Mouse (Mus musculus): ENCODE data around the gene Fyb2. TPM values are rescaled to one million over a fixed set of nuclear protein-coding genes. Genes with fewer than 3 reads are reported as not detected.
"Not testable (repeated sequence)": the region's sequence is repeated elsewhere in the genome, so short reads cannot be mapped to it uniquely, and the experiment has no call there.

Gene Fyb2
- total and polyA plus RNA-seq, 2 experiments from 2014 or later = 0.31 to 0.48 TPM

DNA sequence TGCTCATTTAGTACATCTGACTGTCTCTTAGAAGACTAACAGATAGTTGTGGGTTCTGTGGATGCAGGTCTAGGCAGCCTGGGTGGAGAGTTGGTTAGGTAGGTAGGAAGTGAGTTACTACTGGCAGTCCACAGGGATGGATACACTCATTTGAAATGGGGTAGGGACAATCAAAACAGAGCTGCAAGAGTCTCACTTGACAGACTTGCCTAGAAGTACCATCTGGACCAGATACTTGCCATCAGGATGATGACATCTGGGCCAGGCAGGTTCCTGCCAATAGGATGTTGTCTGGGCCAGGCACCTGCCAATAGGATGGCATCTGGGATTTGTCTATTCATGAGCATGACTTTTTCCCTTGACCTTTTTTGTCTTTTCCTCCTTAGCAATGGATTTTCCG lies 88.5 kb downstream of the Fyb2 start:
- Histone ChIP-seq H3K36me3 (ENCODE audit: insufficient read depth) (no peaks in the 10 kb centered on the region), H3K4me3 (ENCODE audit: low read depth, low read length) (no peak overlapping the region), H3K4me2 (ENCODE audit: low read depth) (no peak overlapping the region), H3K9ac (no peak overlapping the region), H3K27me3 (ENCODE audit: insufficient read depth, low read length) (no peaks in the 10 kb centered on the region), H3K4me1 (ENCODE audit: insufficient read depth) (no peaks in the 10 kb centered on the region), H3K27ac (ENCODE audit: low read depth, low read length) (0 out of 2 replicates have a peak overlapping the region, but pooled peaks have one; percentile 23), H3K9me3 (ENCODE audit: low read length) (no peaks in the 10 kb centered on the region)
- WGBS = 79% methylated on average over 1 of the region's 1 CpGs
- DNase-seq = peak; percentile 57
- no peak for TF ChIP-seq CTCF (IDR thresholded peaks at IDR 0.05; ENCODE audit: low read depth)
- ATAC-seq = peak; percentile 51; the same call in 1 of the 2 replicates

DNA sequence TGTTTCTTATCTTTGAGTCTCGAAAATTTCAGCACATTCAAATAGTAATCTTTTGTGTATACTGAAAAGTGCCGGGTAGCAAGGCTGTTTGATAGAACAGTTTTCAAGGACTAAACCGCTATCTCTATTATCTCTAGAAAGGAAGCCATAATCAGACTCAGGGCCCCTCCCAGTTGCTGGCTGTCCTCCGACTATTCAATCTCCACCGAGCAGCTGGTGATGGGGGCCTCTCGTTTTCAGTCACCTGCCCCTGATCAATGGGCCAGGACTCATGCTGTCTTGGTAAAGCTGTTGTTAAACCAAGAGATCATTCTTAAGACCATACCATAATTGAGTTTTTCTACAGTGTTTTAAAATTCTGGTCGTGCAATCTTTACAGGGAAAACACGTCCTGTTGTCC lies 90.9 kb downstream of the Fyb2 start:
- H3K9ac ChIP-seq = no peak overlapping the region
- no peak overlapping the region for H3K4me2 ChIP-seq (ENCODE audit: low read depth)
- WGBS = 57% methylated on average over 8 of the region's 8 CpGs
- no peak for ATAC-seq
- no peaks in the 10 kb centered on the region for H3K36me3 ChIP-seq (ENCODE audit: insufficient read depth)
- 0 out of 2 replicates have a peak, but pooled peaks cover 4% of the 10 kb centered on the region for H3K9me3 ChIP-seq (ENCODE audit: low read length)
- H3K27ac ChIP-seq (ENCODE audit: low read depth, low read length) = no peak overlapping the region
- H3K27me3 ChIP-seq (ENCODE audit: insufficient read depth, low read length) = no peaks in the 10 kb centered on the region
- no peak for DNase-seq
- no peaks in the 10 kb centered on the region for H3K4me1 ChIP-seq (ENCODE audit: insufficient read depth)
- TF ChIP-seq CTCF (IDR thresholded peaks at IDR 0.05; ENCODE audit: low read depth) = no peak
- no peak overlapping the region for H3K4me3 ChIP-seq (ENCODE audit: low read depth, low read length)

DNA sequence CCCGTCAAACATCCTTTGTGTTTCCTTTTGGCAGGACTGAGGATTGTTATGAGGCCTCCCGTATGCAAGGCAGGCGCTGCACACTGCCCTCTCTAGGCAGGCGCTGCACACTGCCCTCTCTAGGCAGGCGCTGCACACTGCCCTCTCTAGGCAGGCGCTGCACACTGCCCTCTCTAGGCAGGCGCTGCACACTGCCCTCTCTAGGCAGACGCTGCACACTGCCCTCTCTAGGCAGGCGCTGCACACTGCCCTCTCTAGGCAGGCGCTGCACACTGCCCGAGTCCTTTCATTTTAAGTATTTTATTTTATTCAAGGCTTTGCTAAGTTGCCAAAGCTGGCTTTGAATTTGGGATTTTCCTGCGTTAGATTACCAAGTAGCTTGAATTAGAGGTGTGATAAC lies 91.4 kb downstream of the Fyb2 start:
- not testable (repeated sequence) for H3K27ac ChIP-seq (ENCODE audit: low read depth, low read length); H3K27me3 ChIP-seq (ENCODE audit: insufficient read depth, low read length); H3K4me1 ChIP-seq (ENCODE audit: insufficient read depth); H3K9ac ChIP-seq; H3K4me2 ChIP-seq (ENCODE audit: low read depth); H3K4me3 ChIP-seq (ENCODE audit: low read depth, low read length); ATAC-seq; DNase-seq; H3K36me3 ChIP-seq (ENCODE audit: insufficient read depth); H3K9me3 ChIP-seq (ENCODE audit: low read length)
- WGBS = 89% methylated on average over 12 of the region's 12 CpGs
- peak; percentile 60 for TF ChIP-seq CTCF (IDR thresholded peaks at IDR 0.05; ENCODE audit: low read depth)

DNA sequence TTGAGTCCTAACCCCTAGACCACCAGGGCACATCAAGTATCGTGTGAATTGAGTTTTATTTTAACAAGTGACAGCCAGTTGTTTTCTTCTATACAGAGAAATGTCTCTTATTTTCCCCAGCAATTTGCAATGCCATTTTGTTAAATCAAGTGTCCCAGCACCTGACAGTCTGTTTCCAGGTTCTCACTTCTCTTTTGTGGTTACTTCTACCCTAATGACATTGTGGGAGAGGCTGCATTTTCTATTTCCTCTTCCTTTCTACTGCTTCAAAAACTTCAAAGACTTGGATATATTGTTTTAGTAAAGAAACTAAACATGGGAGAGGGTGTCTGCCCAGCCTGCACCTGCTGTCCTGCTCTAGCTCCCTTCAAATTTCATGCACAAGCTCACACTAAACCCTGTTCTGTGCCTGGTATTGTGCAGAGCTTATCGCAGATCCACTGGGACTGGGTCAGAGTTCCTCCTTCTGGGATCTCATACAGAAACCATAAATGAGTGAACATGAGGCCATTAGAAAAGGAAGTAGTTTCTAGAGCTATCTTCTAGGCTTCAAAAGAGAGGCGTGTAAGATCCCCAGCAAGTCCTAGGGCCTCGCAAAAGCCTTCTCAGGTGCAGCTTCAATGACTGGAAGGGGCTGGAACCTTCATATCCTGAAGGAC lies 94.2 kb downstream of the Fyb2 start:
- no peak for TF ChIP-seq CTCF (IDR thresholded peaks at IDR 0.05; ENCODE audit: low read depth)
- Histone ChIP-seq H3K4me3 (ENCODE audit: low read depth, low read length) (no peak overlapping the region), H3K36me3 (ENCODE audit: insufficient read depth) (no peaks in the 10 kb centered on the region), H3K27ac (ENCODE audit: low read depth, low read length) (no peak overlapping the region), H3K9ac (no peak overlapping the region), H3K4me2 (ENCODE audit: low read depth) (no peak overlapping the region), H3K27me3 (ENCODE audit: insufficient read depth, low read length) (no peaks in the 10 kb centered on the region), H3K9me3 (ENCODE audit: low read length) (0 out of 2 replicates have a peak, but pooled peaks cover 4% of the 10 kb centered on the region), H3K4me1 (ENCODE audit: insufficient read depth) (no peaks in the 10 kb centered on the region)
- DNase-seq (no peak), ATAC-seq (no peak)
- WGBS = 89% methylated on average over 4 of the region's 4 CpGs

GRCm38 (mm10) chr4:105013718-105014117 lies 100.5 kb downstream of the Fyb2 start:
- no peaks in the 10 kb centered on the region for H3K4me1 ChIP-seq (ENCODE audit: insufficient read depth)
- no peak overlapping the region for H3K9ac ChIP-seq
- H3K4me2 ChIP-seq (ENCODE audit: low read depth) = no peak overlapping the region
- no peaks in the 10 kb centered on the region for H3K27me3 ChIP-seq (ENCODE audit: insufficient read depth, low read length)
- no peak; the same call in 1 of the 2 replicates for ATAC-seq
- H3K27ac ChIP-seq (ENCODE audit: low read depth, low read length) = no peak overlapping the region
- no peak for TF ChIP-seq CTCF (IDR thresholded peaks at IDR 0.05; ENCODE audit: low read depth)
- 85% methylated on average over 7 of the region's 7 CpGs for WGBS
- peaks cover 3% of the 10 kb centered on the region; the same call in 1 of the 2 replicates for H3K36me3 ChIP-seq (ENCODE audit: insufficient read depth)
- 0 out of 2 replicates have a peak, but pooled peaks cover 2% of the 10 kb centered on the region for H3K9me3 ChIP-seq (ENCODE audit: low read length)
- no peak overlapping the region for H3K4me3 ChIP-seq (ENCODE audit: low read depth, low read length)
- DNase-seq = no peak

- Histone ChIP-seq H3K27me3 (ENCODE audit: insufficient read depth, low read length) (no peaks in the 10 kb centered on the region), H3K27ac (ENCODE audit: low read depth, low read length) (no peak overlapping the region), H3K4me2 (ENCODE audit: low read depth) (no peak overlapping the region), H3K4me1 (ENCODE audit: insufficient read depth) (no peaks in the 10 kb centered on the region), H3K36me3 (ENCODE audit: insufficient read depth) (peaks cover 3% of the 10 kb centered on the region; the same call in 1 of the 2 replicates), H3K4me3 (ENCODE audit: low read depth, low read length) (no peak overlapping the region), H3K9ac (no peak overlapping the region), H3K9me3 (ENCODE audit: low read length) (no peaks in the 10 kb centered on the region)
- no peak for TF ChIP-seq CTCF (IDR thresholded peaks at IDR 0.05; ENCODE audit: low read depth)
- 78% methylated on average over 6 of the region's 6 CpGs for WGBS
- no peak for ATAC-seq
- DNase-seq = no peak
Measured at GRCm38 (mm10) chr4:105015496-105015895, 102.2 kb downstream of the Fyb2 start.

DNA sequence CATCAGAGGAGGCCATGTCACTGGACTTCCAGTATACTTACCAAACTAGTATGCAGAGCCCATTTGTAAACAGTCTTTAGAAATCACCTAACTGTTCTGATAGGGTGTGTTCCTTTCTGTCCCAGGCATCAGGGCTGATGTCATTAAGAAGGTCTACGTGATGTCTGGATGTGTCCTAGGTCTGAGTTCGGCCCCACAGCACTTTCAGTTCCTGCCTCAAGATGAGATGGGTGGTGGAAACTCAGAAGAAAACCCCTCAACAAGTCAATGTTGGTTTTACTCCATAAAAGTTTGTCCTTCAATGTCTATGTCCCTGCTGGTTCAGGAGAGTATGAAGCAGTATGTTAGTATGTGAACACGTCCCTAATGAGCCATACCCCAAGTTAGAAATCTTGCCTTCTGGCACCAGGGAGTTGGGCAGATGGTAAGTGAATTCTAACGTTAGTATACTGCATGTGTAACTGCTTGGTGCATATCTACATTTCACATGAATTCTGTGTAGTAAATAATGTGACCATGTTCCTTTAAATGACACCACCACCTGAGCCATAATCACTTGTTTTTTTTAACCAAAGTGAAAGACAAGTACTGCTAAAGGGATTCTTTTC lies 102.9 kb downstream of the Fyb2 start:
- no peak for TF ChIP-seq CTCF (IDR thresholded peaks at IDR 0.05; ENCODE audit: low read depth)
- Histone ChIP-seq H3K27ac (ENCODE audit: low read depth, low read length) (no peak overlapping the region), H3K9ac (no peak overlapping the region), H3K36me3 (ENCODE audit: insufficient read depth) (peaks cover 3% of the 10 kb centered on the region; the same call in 1 of the 2 replicates), H3K27me3 (ENCODE audit: insufficient read depth, low read length) (no peaks in the 10 kb centered on the region), H3K9me3 (ENCODE audit: low read length) (no peaks in the 10 kb centered on the region), H3K4me2 (ENCODE audit: low read depth) (no peak overlapping the region), H3K4me3 (ENCODE audit: low read depth, low read length) (no peak overlapping the region), H3K4me1 (ENCODE audit: insufficient read depth) (no peaks in the 10 kb centered on the region)
- WGBS = 77% methylated on average over 4 of the region's 4 CpGs
- DNase-seq (peak; percentile 53), ATAC-seq (peak; percentile 73)

Data from forebrain, postnatal 0 days (tissue).